Mouse (Mus musculus) ovary, adult 18-20 months (tissue): ENCODE results near the gene Ak4.

Source experiments
- DNase-seq: peaks from one replicate; pipeline ENCODE4 v3.0.0; 2022; ENCODE audit warnings: low spot score, mixed read lengths

Ak4 gene

GRCm38 (mm10) chr4:101460114-101460513 is 41.0 kb downstream of the Ak4 start:
- DNase-seq, result no peak

GRCm38 (mm10) chr4:101462065-101462464 is 43.0 kb downstream of the Ak4 start:
- DNase-seq, result no peak

GRCm38 (mm10) chr4:101466264-101466663 is 47.2 kb downstream of the Ak4 start:
- no peak for DNase-seq

DNA sequence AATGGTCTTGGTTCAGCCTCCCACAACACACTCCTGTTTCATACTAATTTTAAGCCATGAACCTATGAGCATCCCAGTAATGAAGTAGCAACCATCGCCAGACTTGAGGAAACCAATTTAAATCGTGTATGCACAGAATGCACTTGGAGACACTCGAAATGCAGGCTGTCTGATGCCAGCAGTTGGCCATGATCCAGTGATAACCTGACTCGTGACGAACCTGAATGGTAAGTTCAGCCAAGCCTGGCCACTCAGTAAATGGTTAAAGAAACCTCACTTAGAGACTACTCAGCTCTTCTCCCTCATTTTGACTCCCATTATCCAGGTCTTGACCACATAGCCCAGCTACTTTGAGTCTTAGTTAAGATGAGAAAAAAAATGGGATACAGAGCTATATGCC is 50.2 kb downstream of the Ak4 start:
- no peak for DNase-seq

DNA sequence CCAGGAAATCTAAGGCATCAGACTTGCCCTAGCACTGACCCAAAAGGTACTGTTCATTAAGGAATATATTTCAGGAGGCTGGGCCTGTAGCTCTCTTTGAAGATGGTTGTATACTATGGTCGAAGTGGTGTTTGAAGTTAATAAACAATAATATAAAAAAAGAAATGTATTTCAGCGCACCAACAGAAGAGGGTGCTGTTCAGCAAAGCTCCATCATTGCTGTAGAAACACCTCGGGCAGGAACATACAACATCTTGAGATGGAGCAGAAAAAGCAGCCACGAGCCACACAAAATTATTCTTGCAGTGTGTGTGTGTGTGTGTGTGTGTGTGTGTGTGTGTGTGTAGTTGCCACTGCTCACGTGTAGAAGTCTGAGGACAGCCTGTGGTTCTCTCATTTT is 51.5 kb downstream of the Ak4 start:
- no peak for DNase-seq

- no peak for DNase-seq
These were observed 53.7 kb downstream of the Ak4 start for GRCm38 (mm10) chr4:101472767-101473166.

DNA sequence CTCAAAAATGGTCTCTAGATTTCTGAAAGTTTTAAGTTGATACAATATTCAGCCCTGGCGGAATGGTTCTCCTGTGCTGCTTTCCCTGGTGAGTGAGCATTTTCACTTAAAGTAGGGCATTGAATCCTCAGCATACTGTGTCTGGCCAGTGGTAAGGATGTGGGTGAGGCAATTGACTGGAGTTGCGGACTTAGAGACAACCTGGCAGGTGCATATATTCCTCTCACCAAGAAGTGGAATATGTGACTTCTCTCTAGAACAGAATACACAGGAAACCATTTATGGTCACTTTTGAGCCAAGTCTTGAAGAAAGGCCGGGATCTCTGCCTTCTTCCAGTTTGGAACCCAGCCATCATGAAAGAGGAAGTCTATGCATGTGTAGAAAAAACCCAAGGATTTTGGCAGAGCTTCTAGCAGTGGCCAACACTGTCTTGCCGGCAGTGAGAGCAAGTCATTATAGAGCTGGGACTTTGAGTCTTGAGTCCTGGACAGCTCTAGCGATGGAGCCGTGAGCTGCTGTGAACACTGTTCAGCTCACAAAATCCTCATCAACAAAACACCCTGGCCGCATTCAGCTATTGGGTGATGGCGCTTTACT is 71.3 kb downstream of the Ak4 start:
- no peak for DNase-seq

GRCm38 (mm10) chr4:101491704-101492103 is 72.6 kb downstream of the Ak4 start:
- DNase-seq, result no peak

DNA sequence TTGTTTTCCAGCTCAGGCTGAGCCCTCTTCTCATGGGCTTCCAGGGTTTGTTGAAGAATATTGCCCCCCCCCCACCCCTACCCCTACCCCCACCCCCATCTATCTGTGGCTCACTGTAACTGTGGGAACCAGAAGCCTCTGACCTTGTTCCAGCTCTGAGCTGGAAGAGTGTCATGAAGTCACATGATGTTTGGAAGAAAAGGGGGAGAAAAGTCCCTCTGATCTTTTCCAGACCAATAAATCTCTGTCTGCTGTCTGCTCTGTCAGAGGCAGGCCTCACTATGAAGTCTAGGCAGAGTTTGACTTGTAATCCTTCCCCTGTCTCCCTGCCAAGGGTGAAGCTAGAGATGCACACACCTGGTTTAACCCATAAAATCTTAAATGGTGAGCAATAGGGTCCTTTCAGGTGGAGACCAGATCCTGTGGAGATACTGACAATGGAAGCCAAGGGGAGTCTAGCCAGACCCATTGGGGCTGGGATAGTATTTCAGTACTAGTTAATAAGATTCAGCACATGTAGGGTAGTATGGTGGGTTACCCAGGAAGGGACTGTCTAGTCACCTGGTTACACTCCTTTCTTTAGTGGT is 74.6 kb downstream of the Ak4 start:
- no peak for DNase-seq

DNA sequence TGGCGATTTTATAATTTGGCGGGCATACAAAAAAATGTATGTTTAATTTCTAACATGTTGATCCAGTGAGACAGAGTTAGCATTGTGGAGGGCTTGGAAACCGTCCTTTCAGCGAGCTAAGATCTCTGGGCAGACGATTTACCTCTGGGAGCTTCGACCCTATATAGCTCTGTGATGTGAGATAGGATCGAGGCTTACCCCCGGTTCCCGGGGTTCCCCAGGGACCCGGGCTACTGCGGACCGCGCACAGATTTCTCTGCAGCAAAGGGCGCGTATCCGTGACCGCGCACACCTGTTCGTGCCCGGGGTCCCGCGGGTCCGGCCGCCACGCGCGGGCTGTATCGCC is 77.1 kb downstream of the Ak4 start:
- DNase-seq, result no peak

- no peak for DNase-seq
These were observed 77.6 kb downstream of the Ak4 start, which contains the start of gene Dnajc6 for GRCm38 (mm10) chr4:101496534-101497237. TSS of gene Dnajc6 (plus strand) at chr4:101496648.

GRCm38 (mm10) chr4:101497336-101497735 is 78.3 kb downstream of the Ak4 start:
- DNase-seq, result no peak

GRCm38 (mm10) chr4:101504470-101505007 is 85.5 kb downstream of the Ak4 start:
- DNase-seq, result no peak

DNA sequence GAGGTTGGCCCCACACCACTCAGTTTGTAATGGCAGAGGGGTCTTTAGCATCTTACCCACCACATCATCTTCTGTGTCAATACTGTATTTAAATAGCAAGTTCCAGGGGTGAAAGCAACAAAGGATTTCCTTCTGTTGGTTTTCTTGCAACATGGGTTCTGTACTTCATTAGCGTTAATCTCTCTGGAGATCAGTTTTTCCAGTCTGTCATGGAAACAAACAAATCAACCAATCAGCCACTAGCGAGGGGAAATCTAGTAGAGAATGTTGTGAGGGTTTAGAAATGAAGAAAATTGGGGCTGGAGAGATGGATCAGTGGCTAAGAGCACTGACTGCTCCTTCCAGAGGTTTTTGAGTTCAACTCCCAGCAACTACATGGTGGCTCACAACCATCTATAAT is 86.9 kb downstream of the Ak4 start:
- no peak for DNase-seq

DNA sequence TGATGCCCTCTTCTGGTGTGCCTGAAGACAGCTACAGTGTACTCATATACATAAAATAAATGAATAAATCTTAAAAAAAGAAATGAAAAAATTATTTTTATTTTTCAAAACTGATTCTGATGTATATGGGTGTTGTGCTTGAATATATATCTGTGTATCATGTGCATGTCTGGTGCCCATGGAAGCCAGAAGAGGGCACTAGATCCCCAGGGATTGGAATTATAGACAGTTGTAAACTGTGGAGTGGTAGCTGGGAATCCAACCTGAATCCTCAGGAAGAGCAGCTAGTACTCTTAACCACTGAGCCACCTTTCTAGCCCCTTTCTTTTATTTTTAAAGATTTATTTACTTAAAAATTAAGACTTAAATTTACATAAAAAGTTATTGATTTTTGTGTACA is 87.3 kb downstream of the Ak4 start:
- DNase-seq, result no peak

DNA sequence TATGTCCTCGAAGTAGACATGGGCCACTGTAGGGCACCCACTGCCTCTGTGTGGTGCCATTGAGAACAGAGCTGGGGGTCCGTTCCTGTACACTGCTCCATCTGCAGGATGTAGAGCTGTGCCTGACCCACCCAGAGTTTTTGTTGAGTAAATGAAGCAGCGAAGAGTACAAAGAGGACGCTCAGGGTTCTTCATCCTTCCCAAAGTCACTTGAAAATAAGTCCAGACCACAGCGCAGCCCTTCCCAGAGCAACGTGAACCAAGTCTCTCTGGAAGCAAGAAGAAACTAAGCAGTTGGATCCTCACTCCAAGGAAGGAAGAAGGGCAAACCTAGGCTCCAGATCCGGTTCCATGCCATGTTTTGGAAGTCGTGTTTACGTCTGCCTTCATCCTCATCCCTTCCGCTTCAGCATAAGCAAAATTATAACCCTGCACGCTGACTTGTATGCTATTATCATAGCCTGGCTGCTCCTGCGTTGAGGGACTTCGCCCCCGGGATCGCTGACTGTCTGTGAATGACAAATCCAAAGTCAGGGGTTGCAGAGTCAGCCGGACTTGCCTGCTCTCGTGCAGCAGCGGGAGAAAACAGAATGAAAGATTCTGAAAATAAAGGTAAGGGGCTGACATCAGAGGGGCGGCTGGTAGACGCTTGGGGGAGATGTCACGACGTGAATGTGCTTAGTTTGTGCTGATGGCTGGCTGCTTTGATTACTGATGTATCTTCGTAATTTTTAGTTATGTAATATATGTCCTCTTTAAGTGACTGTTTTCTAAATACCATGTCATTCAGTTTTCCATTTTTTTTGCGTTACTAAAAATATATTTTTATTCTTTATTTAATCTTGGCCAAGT is 88.7 kb downstream of the Ak4 start:
- DNase-seq, result no peak

DNA sequence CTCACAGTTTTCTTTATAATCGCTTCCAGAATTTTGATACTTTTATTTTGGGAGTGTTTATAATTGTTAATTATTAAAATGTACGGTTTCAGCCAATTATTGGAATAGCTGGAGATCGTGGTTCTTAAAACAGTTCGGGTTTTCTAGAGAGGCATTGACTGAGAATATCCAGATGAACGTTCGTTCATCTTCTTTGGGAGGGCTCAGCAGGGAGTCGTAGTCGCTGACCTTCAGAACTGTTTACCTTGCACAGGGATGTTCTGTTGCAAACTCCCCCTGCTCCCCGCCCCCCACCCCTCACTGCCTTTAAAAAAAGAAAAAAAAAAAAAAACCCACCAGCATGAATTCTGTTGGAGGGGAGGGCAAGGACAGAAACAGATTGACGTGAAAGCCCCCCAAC is 89.4 kb downstream of the Ak4 start:
- DNase-seq, result no peak

DNA sequence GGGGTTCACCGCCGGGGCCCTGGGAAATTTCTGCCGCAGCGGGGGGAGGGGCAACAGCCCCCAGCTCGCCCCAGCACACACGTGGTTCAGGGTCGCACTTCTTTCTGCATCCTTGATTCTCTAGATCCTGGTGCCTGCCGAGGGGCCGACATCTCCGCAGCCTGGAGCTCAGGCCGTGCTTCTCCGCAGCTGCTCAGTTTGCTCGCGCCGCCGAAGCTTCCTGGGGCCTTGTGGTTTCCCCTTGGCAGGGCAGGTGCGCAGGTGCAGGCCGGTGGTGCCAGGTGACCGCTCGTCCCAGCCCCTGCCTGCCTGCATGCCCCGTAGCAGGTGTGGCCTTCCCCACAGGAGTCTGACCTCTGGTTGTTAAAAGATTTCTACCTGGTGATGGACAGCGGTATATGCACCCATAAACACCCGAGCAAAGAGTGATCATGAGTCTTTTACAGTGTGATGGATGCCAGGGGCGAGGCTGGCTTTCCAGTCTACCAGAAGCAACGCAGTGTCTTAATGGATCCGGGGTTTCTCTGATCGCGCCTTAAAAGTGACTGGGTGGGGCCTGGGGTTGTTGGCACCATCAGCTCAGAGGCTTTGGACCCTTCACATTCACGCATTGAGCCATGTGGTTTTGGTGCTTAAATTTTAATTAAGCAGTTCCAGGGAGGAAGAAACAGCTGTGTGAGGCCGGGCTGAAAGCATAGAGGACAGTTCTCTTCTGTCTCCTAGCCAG is 89.9 kb downstream of the Ak4 start:
- DNase-seq, result no peak

GRCm38 (mm10) chr4:101510111-101510903 is 91.2 kb downstream of the Ak4 start:
- no peak for DNase-seq

DNA sequence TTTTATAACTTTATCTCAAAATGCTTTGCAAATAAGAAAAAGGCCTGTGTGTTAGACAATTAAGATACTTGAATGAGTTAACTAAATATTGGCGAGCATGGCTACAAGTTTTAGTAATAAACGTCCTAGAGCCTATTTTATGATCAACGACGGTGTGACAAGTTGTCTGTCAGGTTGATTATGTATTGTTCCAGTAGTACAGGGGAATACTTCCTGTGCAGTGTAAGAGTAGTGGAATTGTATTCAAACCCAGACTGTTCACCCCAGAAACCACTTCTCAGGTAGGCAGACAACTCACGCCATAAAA is 91.8 kb downstream of the Ak4 start:
- no peak for DNase-seq
